Mouse (Mus musculus): ENCODE results near the gene Atic.

GRCm38 (mm10) chr1:71550626-71551195 lies 6.2 kb upstream of the Atic start:
- no peak for TF ChIP-seq CTCF (IDR thresholded peaks at IDR 0.05; ENCODE audit: low read depth, low read length)
- TF ChIP-seq POLR2A (IDR thresholded peaks at IDR 0.05; ENCODE audit: borderline replicate concordance, low read depth, low read length) = no peak

Measured in bone marrow macrophage, adult 2 months (primary cell).